Mouse (Mus musculus) neural tube, embryonic 11.5 days (tissue): ENCODE data around the gene Irf2bp1. TPM values are rescaled to one million over a fixed set of nuclear protein-coding genes. Genes with fewer than 3 reads are reported as not detected.

Experiments used
- ATAC-seq: fragments of 200-750 bp; cut with Nextera tagmentation; 2 replicates; pipeline ENCODE4 v1.8.0; 2017; ENCODE audit warnings: moderate number of reproducible peaks, mild to moderate bottlenecking, moderate TSS enrichment, moderate library complexity; ENCODE audit not compliant: insufficient read depth, low FRiP score, low TSS enrichment
- DNase-seq: peaks from one replicate; pipeline ENCODE4 v3.0.0-alpha.2; 2015; ENCODE audit warnings: low spot score
- H3K27ac ChIP-seq: fragments of 300-500 bp; sonication (generic); 2 replicates; pipeline ENCODE4 v1.5.1; 2014; ENCODE audit warnings: low read depth, mild to moderate bottlenecking, low read length
- H3K27me3 ChIP-seq: fragments of 300-500 bp; sonication (generic); 2 replicates; pipeline ENCODE4 v1.6.1; 2014; ENCODE audit warnings: mild to moderate bottlenecking, low read length, mixed read lengths; ENCODE audit not compliant: control insufficient read depth, insufficient read depth
- H3K36me3 ChIP-seq: fragments of 300-500 bp; sonication (generic); 2 replicates; pipeline ENCODE4 v1.6.1; 2014; ENCODE audit warnings: mild to moderate bottlenecking, low read length, moderate library complexity, mixed read lengths; ENCODE audit not compliant: control insufficient read depth, insufficient read depth
- H3K4me1 ChIP-seq: fragments of 300-500 bp; sonication (generic); 2 replicates; pipeline ENCODE4 v1.6.1; 2014; ENCODE audit warnings: low read length, mixed read lengths; ENCODE audit not compliant: control insufficient read depth, insufficient read depth
- H3K4me2 ChIP-seq: fragments of 300-500 bp; sonication (generic); 2 replicates; pipeline ENCODE4 v1.6.1; 2014; ENCODE audit warnings: low read depth, mild to moderate bottlenecking, moderate library complexity
- H3K4me3 ChIP-seq: fragments of 300-500 bp; sonication (generic); 2 replicates; pipeline ENCODE4 v1.5.1; 2014; ENCODE audit warnings: low read depth, low read length
- H3K9ac ChIP-seq: fragments of 300-500 bp; sonication (generic); 2 replicates; pipeline ENCODE4 v1.6.1; 2014; ENCODE audit warnings: mild to moderate bottlenecking, low read length
- H3K9me3 ChIP-seq: fragments of 300-500 bp; sonication (generic); 2 replicates; pipeline ENCODE4 v1.6.1; 2016; ENCODE audit warnings: low read length; ENCODE audit not compliant: control insufficient read depth
- WGBS: fragments of 180-500 bp; shearing (Covaris S2); extraction: QIAGEN DNeasy Blood & Tissue Kit; methylation state at CpG from one replicate; pipeline ENCODE4 v1.1.7; 2014; 5-methylcytosine and 5-hydroxymethylcytosine counted together
- polyA plus RNA-seq: library from polyadenylated mRNA; unstranded; fragments of >200 nt; fragmentation: Nextera tagmentation; extraction: Ambion mirVana; gene quantifications from 2 replicates; pipeline ENCODE4 v1.2.1, GENCODE M21; 2014

The Irf2bp1 gene
- polyA plus RNA-seq, 1 experiment from 2014 or later, result 31.4 TPM

DNA sequence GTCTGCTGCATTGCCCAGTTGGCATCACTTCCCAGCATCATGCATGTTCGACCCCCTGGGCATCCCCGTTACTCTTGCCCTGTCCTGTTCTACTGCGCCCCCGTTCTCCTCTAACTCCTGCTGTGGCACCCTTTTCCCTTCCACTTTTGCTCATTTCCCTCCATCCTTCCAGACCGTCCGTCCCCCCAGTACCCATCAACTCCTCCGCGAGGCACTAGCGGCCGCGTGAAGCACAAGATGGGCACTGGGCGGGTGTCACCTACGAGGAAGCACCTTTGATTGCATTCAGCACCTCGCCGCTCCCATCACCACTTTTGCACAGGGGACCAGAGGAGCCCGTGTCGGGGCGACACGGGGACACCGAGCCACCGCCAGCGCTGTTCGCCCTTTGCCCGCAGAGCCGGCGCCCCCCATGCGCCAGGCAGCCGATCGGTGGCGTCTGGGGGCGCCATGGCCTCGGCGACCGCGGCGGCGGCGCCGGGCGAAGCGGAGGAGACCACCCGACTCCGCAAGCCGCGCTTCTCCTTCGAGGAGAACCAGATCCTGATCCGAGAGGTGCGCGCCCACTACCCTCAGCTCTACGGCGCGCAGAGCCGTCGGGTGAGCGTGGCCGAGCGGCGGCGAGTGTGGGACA lies 12.1 kb upstream of the Irf2bp1 start:
- Histone ChIP-seq H3K27ac (no peak overlapping the region), H3K9ac (peak overlapping the region; percentile 63), H3K36me3 (no peaks in the 10 kb centered on the region), H3K4me1 (peaks cover 3% of the 10 kb centered on the region; the same call in 1 of the 2 replicates), H3K4me2 (peak overlapping the region; percentile 73), H3K27me3 (peaks cover 18% of the 10 kb centered on the region), H3K4me3 (peak overlapping the region; percentile 49), H3K9me3 (no peaks in the 10 kb centered on the region)
- DNase-seq, result peak; percentile 42
- under 1% methylated on average over 58 of the region's 59 CpGs for WGBS
- peak; percentile 3; the same call in 1 of the 2 replicates for ATAC-seq

DNA sequence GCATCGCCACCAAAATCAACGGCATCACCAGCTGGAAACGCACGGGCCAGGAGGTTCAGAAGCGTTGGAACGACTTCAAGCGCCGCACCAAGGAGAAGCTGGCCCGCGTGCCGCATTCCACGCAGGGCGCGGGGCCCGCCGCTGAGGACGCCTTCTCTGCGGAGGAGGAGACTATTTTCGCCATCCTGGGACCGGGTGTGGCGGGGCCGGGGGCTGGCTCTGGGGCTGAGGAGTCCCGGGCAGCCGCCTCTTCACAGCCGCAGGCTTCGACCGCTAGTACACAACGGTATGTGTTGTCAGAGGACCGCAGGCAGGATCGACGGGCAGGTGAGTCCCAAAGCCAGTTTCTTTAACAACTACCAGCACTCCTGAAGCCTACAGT lies 11.6 kb upstream of the Irf2bp1 start:
- H3K4me1 ChIP-seq, result peaks cover 3% of the 10 kb centered on the region; the same call in 1 of the 2 replicates
- ATAC-seq (no peak), DNase-seq (no peak)
- H3K27me3 ChIP-seq, result peaks cover 18% of the 10 kb centered on the region
- H3K4me2 ChIP-seq, result peak overlapping the region; percentile 73
- no peaks in the 10 kb centered on the region for H3K36me3 ChIP-seq
- no peak overlapping the region for H3K27ac ChIP-seq
- peak overlapping the region; percentile 49 for H3K4me3 ChIP-seq
- WGBS, result 4% methylated on average over 31 of the region's 31 CpGs
- H3K9me3 ChIP-seq, result no peaks in the 10 kb centered on the region
- H3K9ac ChIP-seq, result peak overlapping the region; percentile 63

DNA sequence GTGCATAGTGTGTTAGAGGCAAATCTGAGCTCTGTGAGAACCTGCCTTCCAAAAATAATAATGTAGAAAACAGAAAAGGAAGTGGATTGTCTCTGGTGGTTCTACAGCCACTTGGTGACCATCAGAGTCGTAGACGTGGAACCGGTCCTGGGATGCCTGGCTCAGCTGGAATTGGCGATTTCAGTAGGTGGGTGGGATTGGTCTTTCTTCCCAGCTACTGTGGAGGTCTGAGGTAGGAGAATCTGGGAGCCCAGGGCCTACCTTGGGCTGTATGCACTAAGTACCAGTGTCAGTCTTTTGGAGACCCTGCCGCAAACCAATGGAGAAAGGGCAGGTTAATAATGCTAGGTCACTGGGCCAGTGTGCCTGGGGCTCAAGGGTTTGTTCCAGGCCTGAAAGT lies 10.8 kb upstream of the Irf2bp1 start:
- no peak overlapping the region; the same call in 1 of the 2 replicates for H3K4me3 ChIP-seq
- no peaks in the 10 kb centered on the region for H3K36me3 ChIP-seq
- 89% methylated on average over 5 of the region's 5 CpGs for WGBS
- peaks cover 18% of the 10 kb centered on the region for H3K27me3 ChIP-seq
- no peak overlapping the region for H3K9ac ChIP-seq
- ATAC-seq (no peak), DNase-seq (no peak)
- H3K4me1 ChIP-seq, result peaks cover 3% of the 10 kb centered on the region; the same call in 1 of the 2 replicates
- no peak overlapping the region for H3K27ac ChIP-seq
- no peaks in the 10 kb centered on the region for H3K9me3 ChIP-seq
- H3K4me2 ChIP-seq, result no peak overlapping the region; the same call in 1 of the 2 replicates

DNA sequence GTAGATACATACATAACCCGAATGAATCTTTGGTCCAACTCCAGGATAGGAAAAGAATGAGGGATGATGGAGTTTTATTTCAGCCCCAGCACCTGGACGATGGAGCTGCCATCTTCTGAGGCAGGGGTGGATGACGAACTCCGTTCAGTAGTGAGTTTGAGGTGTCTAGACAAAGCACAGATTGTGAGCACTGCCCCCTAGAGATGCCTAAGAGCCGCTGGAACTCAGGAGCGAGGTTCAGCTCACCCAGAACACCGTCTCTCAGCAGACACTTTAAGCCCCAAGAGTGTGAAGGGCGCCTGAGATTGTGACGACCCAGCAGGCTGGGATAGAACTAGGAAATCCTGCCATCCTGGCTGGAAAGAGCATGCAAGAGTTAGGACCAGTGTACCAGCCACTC lies 5.0 kb upstream of the Irf2bp1 start:
- H3K27ac ChIP-seq, result 0 out of 2 replicates have a peak overlapping the region, but pooled peaks have one; percentile 14
- no peaks in the 10 kb centered on the region for H3K9me3 ChIP-seq
- H3K4me1 ChIP-seq, result 0 out of 2 replicates have a peak, but pooled peaks cover 4% of the 10 kb centered on the region
- no peaks in the 10 kb centered on the region for H3K36me3 ChIP-seq
- no peak overlapping the region for H3K4me2 ChIP-seq
- no peak overlapping the region; the same call in 1 of the 2 replicates for H3K4me3 ChIP-seq
- ATAC-seq (no peak), DNase-seq (no peak)
- no peaks in the 10 kb centered on the region; the same call in 1 of the 2 replicates for H3K27me3 ChIP-seq
- no peak overlapping the region for H3K9ac ChIP-seq
- 47% methylated on average over 9 of the region's 9 CpGs for WGBS

DNA sequence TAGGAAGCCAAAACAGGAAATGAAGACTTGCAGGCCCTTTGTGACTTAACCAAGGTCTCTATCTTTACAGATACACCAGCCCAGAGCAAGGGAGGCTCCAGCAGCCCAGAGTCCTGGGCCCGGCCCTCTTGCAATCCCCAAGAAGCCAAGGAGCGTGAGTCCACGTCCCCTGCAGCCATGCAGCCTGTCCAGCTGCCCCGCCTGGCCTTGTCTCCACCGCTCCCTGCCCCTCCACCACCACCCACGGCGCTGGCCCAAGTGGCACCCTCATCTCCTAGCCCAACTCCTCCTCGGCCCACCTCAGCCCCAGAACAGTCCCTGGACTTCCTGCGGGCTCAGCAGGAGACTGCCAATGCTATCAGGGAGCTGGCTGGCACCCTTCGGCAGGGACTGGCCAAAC lies 3.4 kb upstream of the Irf2bp1 start:
- Histone ChIP-seq H3K9ac (peak overlapping the region; percentile 54), H3K36me3 (peaks cover 1% of the 10 kb centered on the region; the same call in 1 of the 2 replicates), H3K4me3 (peak overlapping the region; percentile 34), H3K9me3 (no peaks in the 10 kb centered on the region), H3K4me2 (peak overlapping the region; percentile 47), H3K27ac (0 out of 2 replicates have a peak overlapping the region, but pooled peaks have one; percentile 35), H3K27me3 (no peaks in the 10 kb centered on the region), H3K4me1 (peaks cover 13% of the 10 kb centered on the region)
- WGBS, result 49% methylated on average over 10 of the region's 10 CpGs
- DNase-seq, result no peak
- ATAC-seq, result no peak

DNA sequence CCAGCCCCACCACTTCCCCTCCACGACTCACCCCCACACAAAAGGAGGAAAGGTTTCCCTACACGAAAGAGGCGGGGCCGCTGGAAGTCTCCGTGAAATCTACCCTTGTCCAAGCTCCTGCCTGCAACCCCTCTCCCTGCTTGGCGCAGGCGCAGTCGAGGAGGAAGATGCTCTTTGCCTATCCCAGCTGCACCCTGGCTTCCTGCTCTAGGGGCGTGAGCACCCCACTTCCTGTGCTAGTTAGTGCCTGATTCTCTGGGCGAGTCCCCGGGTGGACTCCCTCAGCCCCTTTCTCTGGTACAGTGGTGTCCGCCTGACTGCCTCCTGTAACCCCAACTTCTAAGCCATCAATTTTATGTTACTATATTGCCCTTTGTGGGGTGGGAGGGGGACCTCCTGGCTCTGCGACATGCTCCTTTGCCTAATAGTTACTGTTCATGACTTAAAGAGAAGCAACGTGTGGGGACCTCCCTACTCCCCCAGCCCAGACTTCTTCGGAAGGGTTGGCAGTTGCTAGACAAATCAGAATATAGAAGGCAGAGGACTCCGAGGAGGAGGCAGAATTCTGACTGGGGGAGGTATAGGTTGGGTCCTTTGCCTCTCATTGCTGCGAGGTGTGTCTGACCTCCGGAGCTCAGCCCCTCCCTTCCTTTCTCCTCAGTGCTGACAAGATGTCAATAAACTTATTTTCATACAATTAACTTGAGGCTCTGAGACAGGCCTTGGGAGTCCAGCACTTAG lies 2.6 kb upstream of the Irf2bp1 start:
- Histone ChIP-seq H3K4me3 (peak overlapping the region; percentile 34), H3K27ac (no peak overlapping the region), H3K27me3 (no peaks in the 10 kb centered on the region), H3K9me3 (no peaks in the 10 kb centered on the region), H3K9ac (peak overlapping the region; percentile 54), H3K36me3 (peaks cover 5% of the 10 kb centered on the region; the same call in 1 of the 2 replicates), H3K4me2 (peak overlapping the region; percentile 47), H3K4me1 (peaks cover 21% of the 10 kb centered on the region)
- 30% methylated on average over 18 of the region's 18 CpGs for WGBS
- ATAC-seq (no peak), DNase-seq (peak; percentile 56)

DNA sequence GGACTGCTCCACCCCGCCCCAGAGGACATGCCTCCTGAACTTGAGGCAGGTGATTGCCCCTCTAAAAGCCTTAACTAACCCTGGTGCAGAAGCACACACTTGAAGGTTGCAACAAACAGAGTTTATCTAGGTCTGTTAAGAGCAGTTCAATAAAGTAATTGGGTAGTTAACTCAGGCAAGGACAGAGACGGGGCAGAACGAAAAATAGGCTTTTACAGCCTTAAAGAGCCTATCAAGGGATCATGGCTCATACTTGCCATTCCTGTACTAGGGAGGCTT lies 2.1 kb upstream of the Irf2bp1 start:
- H3K27ac ChIP-seq, result no peak overlapping the region
- ATAC-seq (no peak), DNase-seq (no peak)
- no peak overlapping the region for H3K4me2 ChIP-seq
- H3K4me1 ChIP-seq, result peaks cover 23% of the 10 kb centered on the region
- H3K27me3 ChIP-seq, result no peaks in the 10 kb centered on the region
- H3K4me3 ChIP-seq, result no peak overlapping the region
- H3K9me3 ChIP-seq, result no peaks in the 10 kb centered on the region
- WGBS, result 56% methylated on average over 3 of the region's 3 CpGs
- H3K36me3 ChIP-seq, result peaks cover 6% of the 10 kb centered on the region; the same call in 1 of the 2 replicates
- H3K9ac ChIP-seq, result no peak overlapping the region

DNA sequence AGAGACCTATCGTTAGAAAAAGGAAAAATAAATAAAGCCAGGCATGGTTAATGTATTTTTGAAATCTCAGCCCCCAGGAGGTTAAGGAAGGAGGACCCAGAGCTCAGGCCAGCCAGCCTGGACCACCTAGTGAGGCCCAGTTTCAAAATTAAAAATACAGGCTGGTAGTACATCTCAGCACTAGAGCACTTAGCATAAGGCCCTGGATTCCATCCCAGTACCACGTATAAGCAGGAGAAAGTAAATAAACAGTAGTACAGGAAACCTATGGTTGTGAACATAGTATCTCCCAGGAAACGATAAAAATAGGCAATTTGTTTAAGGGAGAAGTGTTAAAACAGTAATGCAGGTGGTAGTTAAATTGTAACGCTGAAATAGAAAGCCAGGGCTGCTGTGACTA lies 1.7 kb upstream of the Irf2bp1 start:
- Histone ChIP-seq H3K9ac (peak overlapping the region; percentile 65), H3K9me3 (no peaks in the 10 kb centered on the region), H3K27me3 (no peaks in the 10 kb centered on the region), H3K4me2 (peak overlapping the region; percentile 53), H3K4me1 (peaks cover 26% of the 10 kb centered on the region), H3K4me3 (peak overlapping the region; percentile 31; the same call in 1 of the 2 replicates), H3K27ac (no peak overlapping the region), H3K36me3 (peaks cover 9% of the 10 kb centered on the region; the same call in 1 of the 2 replicates)
- ATAC-seq (no peak), DNase-seq (no peak)
- WGBS, result 48% methylated on average over 4 of the region's 4 CpGs
